Mouse (Mus musculus) liver, embryonic 16.5 days (tissue): ENCODE data around the gene Mia2. TPM values are rescaled to one million over a fixed set of nuclear protein-coding genes. Genes with fewer than 3 reads are reported as not detected.

Experiments
- ATAC-seq: fragments of 200-750 bp; cut with Nextera tagmentation; 2 replicates; pipeline ENCODE4 v1.8.0; 2017; ENCODE audit warnings: low read depth, mild to moderate bottlenecking, moderate number of reproducible peaks, moderate library complexity
- H3K27ac ChIP-seq: fragments of 300-500 bp; sonication (generic); 2 replicates; pipeline ENCODE4 v1.5.1; 2014; ENCODE audit warnings: mild to moderate bottlenecking, low read length
- H3K27me3 ChIP-seq: fragments of 300-500 bp; sonication (generic); 2 replicates; pipeline ENCODE4 v1.6.1; 2014; ENCODE audit warnings: low read depth, low read length, mixed read lengths; ENCODE audit not compliant: control insufficient read depth, insufficient read depth
- H3K36me3 ChIP-seq: fragments of 300-500 bp; sonication (generic); 2 replicates; pipeline ENCODE4 v1.6.1; 2014; ENCODE audit warnings: mild to moderate bottlenecking; ENCODE audit not compliant: control insufficient read depth, insufficient read depth
- H3K4me1 ChIP-seq: fragments of 300-500 bp; sonication (generic); 2 replicates; pipeline ENCODE4 v1.6.1; 2014; ENCODE audit warnings: low read depth, low read length, mixed read lengths; ENCODE audit not compliant: control insufficient read depth
- H3K4me2 ChIP-seq: fragments of 300-500 bp; sonication (generic); 2 replicates; pipeline ENCODE4 v1.6.1; 2014; ENCODE audit warnings: low read depth, low read length, mixed read lengths
- H3K4me3 ChIP-seq: fragments of 300-500 bp; sonication (generic); 2 replicates; pipeline ENCODE4 v1.5.1; 2014; ENCODE audit warnings: low read depth, mild to moderate bottlenecking, low read length
- H3K9ac ChIP-seq: fragments of 300-500 bp; sonication (generic); 2 replicates; pipeline ENCODE4 v1.6.1; 2014; ENCODE audit warnings: low read depth, low read length
- H3K9me3 ChIP-seq: fragments of 300-500 bp; sonication (generic); replicated peaks from 2 replicates; pipeline ENCODE4 v1.6.1; 2016; ENCODE audit warnings: low read length; ENCODE audit not compliant: control insufficient read depth
- WGBS: fragments of 180-500 bp; shearing (Covaris S2); extraction: QIAGEN DNeasy Blood & Tissue Kit; methylation state at CpG from one replicate; pipeline ENCODE4 v1.1.7; 2014; ENCODE audit not compliant: insufficient replicate concordance; 5-methylcytosine and 5-hydroxymethylcytosine counted together
- polyA plus RNA-seq: library from polyadenylated mRNA; unstranded; fragments of >200 nt; fragmentation: Nextera tagmentation; extraction: Ambion mirVana; gene quantifications from 2 replicates; pipeline ENCODE4 v1.2.1, GENCODE M21; 2015

Mia2 gene
- polyA plus RNA-seq, 1 experiment from 2014 or later = 56.2 TPM

GRCm38 (mm10) chr12:59162797-59163196 is 67.2 kb downstream of the Mia2 start:
- Histone ChIP-seq H3K4me3 (no peak overlapping the region), H3K27ac (no peak overlapping the region), H3K9ac (no peak overlapping the region), H3K4me1 (no peaks in the 10 kb centered on the region; the same call in 1 of the 2 replicates), H3K9me3 (no peaks in the 10 kb centered on the region), H3K36me3 (peaks cover 31% of the 10 kb centered on the region), H3K27me3 (no peaks in the 10 kb centered on the region), H3K4me2 (no peak overlapping the region)
- no peak for ATAC-seq
- WGBS = 76% methylated on average over 2 of the region's 2 CpGs

DNA sequence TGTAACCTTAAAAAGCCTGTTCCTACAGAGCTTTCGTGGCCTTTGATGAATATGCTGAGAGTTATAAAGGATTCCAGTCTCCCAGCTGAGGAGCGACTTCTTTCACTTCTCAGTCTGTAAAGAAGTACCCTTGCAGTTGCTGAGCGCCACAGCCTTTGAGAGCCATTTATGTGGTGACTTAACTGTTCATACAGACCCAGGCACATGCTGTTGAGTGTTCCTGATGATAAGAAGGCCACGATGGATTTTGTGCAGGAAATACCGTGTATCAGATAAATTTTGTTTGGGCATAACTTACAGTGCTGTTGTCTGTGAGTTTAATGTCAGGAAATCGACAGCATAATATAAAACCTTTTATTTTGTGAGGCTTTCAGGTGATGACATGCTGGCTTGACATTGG is 68.9 kb downstream of the Mia2 start:
- 42% methylated on average over 6 of the region's 6 CpGs for WGBS
- no peaks in the 10 kb centered on the region for H3K27me3 ChIP-seq
- H3K4me3 ChIP-seq = no peak overlapping the region
- H3K4me1 ChIP-seq = no peaks in the 10 kb centered on the region; the same call in 1 of the 2 replicates
- no peak overlapping the region for H3K27ac ChIP-seq
- peaks cover 27% of the 10 kb centered on the region for H3K36me3 ChIP-seq
- no peak overlapping the region for H3K9ac ChIP-seq
- no peak overlapping the region for H3K4me2 ChIP-seq
- H3K9me3 ChIP-seq = no peaks in the 10 kb centered on the region
- ATAC-seq = no peak

GRCm38 (mm10) chr12:59166557-59166956 is 71.0 kb downstream of the Mia2 start:
- Histone ChIP-seq H3K36me3 (peaks cover 26% of the 10 kb centered on the region), H3K27ac (no peak overlapping the region), H3K4me3 (no peak overlapping the region), H3K9me3 (no peaks in the 10 kb centered on the region), H3K9ac (no peak overlapping the region), H3K4me1 (no peaks in the 10 kb centered on the region; the same call in 1 of the 2 replicates), H3K4me2 (no peak overlapping the region), H3K27me3 (no peaks in the 10 kb centered on the region)
- no peak for ATAC-seq
- 77% methylated on average over 4 of the region's 4 CpGs for WGBS

GRCm38 (mm10) chr12:59169935-59170334 is 74.3 kb downstream of the Mia2 start:
- Histone ChIP-seq H3K27ac (no peak overlapping the region), H3K4me3 (no peak overlapping the region), H3K4me1 (no peaks in the 10 kb centered on the region), H3K9me3 (no peaks in the 10 kb centered on the region), H3K27me3 (no peaks in the 10 kb centered on the region), H3K4me2 (no peak overlapping the region), H3K36me3 (peaks cover 21% of the 10 kb centered on the region), H3K9ac (no peak overlapping the region)
- no peak for ATAC-seq
- 77% methylated on average over 4 of the region's 4 CpGs for WGBS

DNA sequence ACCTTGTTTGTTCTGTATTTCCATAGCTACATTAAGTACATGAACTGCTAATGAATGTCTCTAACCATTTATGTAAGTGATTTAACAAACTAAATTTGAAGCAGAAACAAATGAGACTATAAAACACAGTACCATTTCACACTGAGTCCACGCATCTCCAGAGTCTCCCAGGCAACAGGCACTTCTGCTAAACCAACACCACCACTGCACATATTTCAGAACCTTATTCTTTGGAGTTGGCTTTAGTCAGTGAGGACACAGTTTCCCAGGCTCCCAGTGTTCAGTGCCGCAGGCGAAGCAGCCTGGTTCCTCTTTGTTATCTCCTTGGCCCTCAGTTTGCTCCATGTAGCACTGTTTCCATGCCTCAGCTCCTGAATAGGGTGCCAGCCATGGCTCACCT is 82.2 kb downstream of the Mia2 start:
- Histone ChIP-seq H3K4me1 (no peaks in the 10 kb centered on the region), H3K9ac (no peak overlapping the region), H3K4me2 (no peak overlapping the region), H3K9me3 (no peaks in the 10 kb centered on the region), H3K27me3 (no peaks in the 10 kb centered on the region), H3K27ac (no peak overlapping the region), H3K36me3 (peaks cover 46% of the 10 kb centered on the region), H3K4me3 (no peak overlapping the region)
- no peak for ATAC-seq
- WGBS = 77% methylated on average over 3 of the region's 3 CpGs

DNA sequence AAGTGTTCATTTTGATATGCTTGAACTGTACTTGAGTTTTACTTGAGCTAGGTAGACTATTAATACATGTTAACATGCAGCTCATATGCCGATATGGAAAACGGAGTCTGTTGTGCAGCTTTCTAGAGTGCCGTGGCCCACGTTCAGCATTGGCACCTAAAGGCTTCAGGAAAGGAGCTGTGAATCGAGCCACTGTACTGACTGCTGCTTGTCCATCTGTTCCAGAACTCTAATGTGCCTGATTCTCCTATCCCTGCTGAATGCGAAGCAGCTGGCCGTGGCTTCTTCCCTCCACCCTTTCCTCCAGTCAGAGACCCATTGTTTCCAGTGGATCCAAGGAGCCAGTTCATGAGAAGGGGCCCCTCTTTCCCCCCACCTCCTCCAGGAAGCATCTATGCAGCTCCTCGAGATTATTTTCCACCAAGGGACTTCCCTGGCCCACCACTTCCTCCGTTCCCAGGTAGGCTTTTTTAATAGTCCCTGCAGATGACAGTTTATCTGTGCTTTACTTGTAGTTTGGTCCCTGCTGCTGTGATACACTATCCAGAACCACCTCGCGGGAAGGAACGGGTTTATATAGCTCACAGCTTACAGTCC is 92.6 kb downstream of the Mia2 start:
- 80% methylated on average over 12 of the region's 12 CpGs for WGBS
- peaks cover 26% of the 10 kb centered on the region for H3K36me3 ChIP-seq

GRCm38 (mm10) chr12:59193637-59194036 is 98.0 kb downstream of the Mia2 start:
- Histone ChIP-seq H3K27me3 (no peaks in the 10 kb centered on the region), H3K4me2 (no peak overlapping the region), H3K27ac (peak overlapping the region; percentile 14; the same call in 1 of the 2 replicates), H3K4me3 (no peak overlapping the region), H3K4me1 (peaks cover 14% of the 10 kb centered on the region), H3K9ac (no peak overlapping the region), H3K9me3 (no peaks in the 10 kb centered on the region), H3K36me3 (0 out of 2 replicates have a peak, but pooled peaks cover 4% of the 10 kb centered on the region)
- 51% methylated on average over 3 of the region's 3 CpGs for WGBS
- ATAC-seq = no peak

More for the DNA sequence above, 92.6 kb downstream of the Mia2 start:
- no peaks in the 10 kb centered on the region for H3K27me3 ChIP-seq
- H3K27ac ChIP-seq = no peak overlapping the region
- H3K4me2 ChIP-seq = no peak overlapping the region
- no peak overlapping the region for H3K9ac ChIP-seq
- H3K4me3 ChIP-seq = no peak overlapping the region
- no peak for ATAC-seq
- no peaks in the 10 kb centered on the region for H3K4me1 ChIP-seq
- no peaks in the 10 kb centered on the region for H3K9me3 ChIP-seq

GRCm38 (mm10) chr12:59194341-59195003 is 98.9 kb downstream of the Mia2 start:
- H3K4me3 ChIP-seq = no peak overlapping the region
- peak; percentile 86 for ATAC-seq
- H3K36me3 ChIP-seq = peaks cover 7% of the 10 kb centered on the region
- H3K27me3 ChIP-seq = no peaks in the 10 kb centered on the region
- 21% methylated on average over 9 of the region's 9 CpGs for WGBS
- no peak overlapping the region for H3K9ac ChIP-seq
- peak overlapping the region; percentile 36 for H3K4me2 ChIP-seq
- H3K4me1 ChIP-seq = peaks cover 16% of the 10 kb centered on the region
- H3K27ac ChIP-seq = peak overlapping the region; percentile 62
- no peaks in the 10 kb centered on the region for H3K9me3 ChIP-seq

DNA sequence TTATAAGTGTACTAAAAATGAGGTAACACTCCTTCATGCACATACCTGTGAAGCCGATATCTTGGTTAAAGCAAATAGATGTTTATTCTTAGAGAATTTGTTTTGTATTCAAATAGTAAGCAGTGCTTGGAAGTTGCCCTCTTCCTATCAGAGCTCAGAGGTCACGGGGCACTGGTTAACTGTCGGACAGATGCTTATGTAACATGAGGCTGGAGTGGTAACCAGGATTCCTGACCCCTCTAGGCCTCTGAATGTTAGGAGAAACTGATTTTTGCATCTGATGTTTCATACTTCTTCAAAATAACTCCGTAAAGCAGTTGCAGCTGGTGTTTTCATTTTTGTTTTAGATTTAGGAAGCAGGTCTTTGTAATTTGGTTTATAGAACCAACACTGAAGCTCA is 99.5 kb downstream of the Mia2 start:
- 52% methylated on average over 4 of the region's 4 CpGs for WGBS
- peak; percentile 59 for ATAC-seq
- H3K4me2 ChIP-seq = peak overlapping the region; percentile 36; the same call in 1 of the 2 replicates

More for the DNA sequence above, 99.5 kb downstream of the Mia2 start:
- Histone ChIP-seq H3K4me3 (no peak overlapping the region), H3K27ac (peak overlapping the region; percentile 62), H3K9me3 (no peaks in the 10 kb centered on the region), H3K27me3 (no peaks in the 10 kb centered on the region), H3K4me1 (peaks cover 16% of the 10 kb centered on the region), H3K9ac (no peak overlapping the region), H3K36me3 (peaks cover 9% of the 10 kb centered on the region)
